10 mouse cellular contexts compared by ENCODE assay signal in genomic region chr4:115935835-115936581, GRCm38 (mm10). TPM values are rescaled to one million over a fixed set of nuclear protein-coding genes. Genes with fewer than 3 reads are reported as not detected.
DNase-seq lines count a peak whose midpoint lies in the region; ATAC-seq lines count a peak whose summit lies in the region.
"Had no signal": no experiment of that assay in that cellular context is flagged by ENCODE, and none has a peak within 500 bp of the region (broad histone marks: within the 10 kb centered on the region; RNA-seq: fewer than 3 reads in every experiment).

No protein-coding gene starts in this region.

- WGBS in kidney, embryonic 15.5 days, result under 1% methylated on average over 36 of the region's 36 CpGs
- under 1% methylated on average over 36 of the region's 36 CpGs for WGBS in embryonic facial prominence, embryonic 10.5 days
- under 1% methylated on average over 36 of the region's 36 CpGs for WGBS in hindbrain, embryonic 11.5 days
- 6% methylated on average over 36 of the region's 36 CpGs for WGBS in midbrain, embryonic 15.5 days

- no peak overlapping the region for H3K27ac ChIP-seq in kidney, embryonic 15.5 days
- no peak overlapping the region for H3K27ac ChIP-seq in embryonic facial prominence, embryonic 10.5 days (replicated peaks)
- no peak overlapping the region for H3K27ac ChIP-seq in hindbrain, embryonic 11.5 days (ENCODE audit: low read depth, low read length)
- no peak overlapping the region for H3K27ac ChIP-seq in midbrain, embryonic 15.5 days
- H3K27ac ChIP-seq: liver, embryonic 15.5 days had no signal

- H3K27me3 ChIP-seq in kidney, embryonic 15.5 days, result peaks cover 100% of the 10 kb centered on the region
- H3K27me3 ChIP-seq in embryonic facial prominence, embryonic 10.5 days (replicated peaks; ENCODE audit: low read depth, poor library complexity, severe bottlenecking), result peaks cover 100% of the 10 kb centered on the region
- H3K27me3 ChIP-seq in hindbrain, embryonic 11.5 days (ENCODE audit: control insufficient read depth, insufficient read depth, low read length), result peaks cover 93% of the 10 kb centered on the region
- peaks cover 85% of the 10 kb centered on the region for H3K27me3 ChIP-seq in midbrain, embryonic 15.5 days (replicated peaks)

- no peak overlapping the region for H3K9ac ChIP-seq in kidney, embryonic 15.5 days
- H3K9ac ChIP-seq in hindbrain, embryonic 11.5 days (ENCODE audit: low read depth, low read length), result peak overlapping the region; percentile 19; the same call in 1 of the 2 replicates
- no peak overlapping the region for H3K9ac ChIP-seq in midbrain, embryonic 15.5 days
- H3K9ac ChIP-seq: liver, embryonic 15.5 days had no signal

- H3K4me3 ChIP-seq in kidney, embryonic 15.5 days (replicated peaks), result 0 out of 2 replicates have a peak overlapping the region, but pooled peaks have one; percentile 5
- H3K4me3 ChIP-seq in embryonic facial prominence, embryonic 10.5 days, result peak overlapping the region; percentile 35
- H3K4me3 ChIP-seq in hindbrain, embryonic 11.5 days (ENCODE audit: low read depth, low read length), result peak overlapping the region; percentile 13; the same call in 1 of the 2 replicates
- peak overlapping the region; percentile 24 for H3K4me3 ChIP-seq in midbrain, embryonic 15.5 days
- H3K4me3 ChIP-seq: liver, embryonic 15.5 days had no signal

- H3K9me3 ChIP-seq in kidney, embryonic 15.5 days (replicated peaks), result no peaks in the 10 kb centered on the region
- H3K9me3 ChIP-seq in embryonic facial prominence, embryonic 10.5 days, result no peaks in the 10 kb centered on the region
- no peaks in the 10 kb centered on the region for H3K9me3 ChIP-seq in hindbrain, embryonic 11.5 days (ENCODE audit: control insufficient read depth, low read length)
- no peaks in the 10 kb centered on the region for H3K9me3 ChIP-seq in midbrain, embryonic 15.5 days
- H3K9me3 ChIP-seq: liver, embryonic 15.5 days had no signal

- no peak for ATAC-seq in kidney, embryonic 15.5 days (replicated peaks; ENCODE audit: low FRiP score)
- no peak for ATAC-seq in hindbrain, embryonic 11.5 days (ENCODE audit: low FRiP score)
- no peak for ATAC-seq in midbrain, embryonic 15.5 days (replicated peaks)

- DNase-seq in kidney, adult 8-10 months, result no peak
- DNase-seq in embryonic facial prominence, embryonic 10.5 days (ENCODE audit: low spot score), result peak; percentile 70
- DNase-seq in hindbrain, embryonic 11.5 days (ENCODE audit: low spot score), result peak; percentile 68
- no peak for DNase-seq in left cerebral cortex, adult 8-10 months (ENCODE audit: low spot score in 2 of 2)
- no peak for DNase-seq in frontal cortex, adult 2 months (ENCODE audit: extremely low spot score in 1 of 2, low spot score in 1 of 2)
- DNase-seq: cerebellum, adult 9-10 months had no signal

- peaks cover 26% of the 10 kb centered on the region for H3K4me1 ChIP-seq in kidney, embryonic 15.5 days
- peaks cover 50% of the 10 kb centered on the region for H3K4me1 ChIP-seq in embryonic facial prominence, embryonic 10.5 days
- peaks cover 21% of the 10 kb centered on the region for H3K4me1 ChIP-seq in hindbrain, embryonic 11.5 days (replicated peaks; ENCODE audit: control insufficient read depth, insufficient read depth, low read length)
- H3K4me1 ChIP-seq in midbrain, embryonic 15.5 days, result peaks cover 34% of the 10 kb centered on the region

- H3K4me2 ChIP-seq in kidney, embryonic 15.5 days, result no peak overlapping the region
- H3K4me2 ChIP-seq in hindbrain, embryonic 11.5 days (replicated peaks; ENCODE audit: low read depth, low read length), result peak overlapping the region; percentile 2; the same call in 1 of the 2 replicates
- peak overlapping the region; percentile 39 for H3K4me2 ChIP-seq in midbrain, embryonic 15.5 days
- H3K4me2 ChIP-seq: liver, embryonic 15.5 days had no signal

- H3K36me3 ChIP-seq in kidney, embryonic 15.5 days, result no peaks in the 10 kb centered on the region
- H3K36me3 ChIP-seq in embryonic facial prominence, embryonic 10.5 days (replicated peaks), result no peaks in the 10 kb centered on the region
- no peaks in the 10 kb centered on the region for H3K36me3 ChIP-seq in hindbrain, embryonic 11.5 days (ENCODE audit: control insufficient read depth, insufficient read depth, low read length)
- H3K36me3 ChIP-seq in midbrain, embryonic 15.5 days (replicated peaks), result no peaks in the 10 kb centered on the region
- H3K36me3 ChIP-seq: liver, embryonic 15.5 days had no signal

RNA-seq across cellular contexts. Expression of gene Dmbx1, which starts 3.7 kb away (rescaled TPM):
- polyA plus RNA-seq in kidney, embryonic 15.5 days (2015; fragmentation: Nextera tagmentation; extraction: Ambion mirVana), result not detected in 2 replicates
- polyA plus RNA-seq in embryonic facial prominence, embryonic 10.5 days (2016; fragmentation: Nextera tagmentation; extraction: Ambion mirVana), result 1.7 and 2.5 TPM in 2 replicates
- 2.4 and 2.5 TPM in 2 replicates for polyA plus RNA-seq in hindbrain, embryonic 11.5 days (2014; fragmentation: Nextera tagmentation; extraction: Ambion mirVana)
- polyA plus RNA-seq in midbrain, embryonic 15.5 days (2015; fragmentation: Nextera tagmentation; extraction: Ambion mirVana), result 10.9 and 12.7 TPM in 2 replicates
- total RNA-seq in left cerebral cortex, adult 8-10 months (2022), result under 1 TPM in 2 of 4 experiments, not detected in 2; 0.09 to 0.36 TPM
- polyA plus RNA-seq in frontal cortex, adult 2 months (2012; rRNA removed), result 0.06 and 0.12 TPM in 2 replicates
- total RNA-seq: heart, adult 18-20 months had no signal
- polyA plus RNA-seq: liver, embryonic 15.5 days had no signal

RNA-seq across cellular contexts. Expression of gene 6430628N08Rik, which starts 45.5 kb away (rescaled TPM):
- not detected in 2 replicates for polyA plus RNA-seq in kidney, embryonic 15.5 days (2015; fragmentation: Nextera tagmentation; extraction: Ambion mirVana)
- polyA plus RNA-seq in embryonic facial prominence, embryonic 10.5 days (2016; fragmentation: Nextera tagmentation; extraction: Ambion mirVana), result 0.09 TPM in 1 of 2 replicates, not detected in the other
- polyA plus RNA-seq in hindbrain, embryonic 11.5 days (2014; fragmentation: Nextera tagmentation; extraction: Ambion mirVana), result not detected in 2 replicates
- polyA plus RNA-seq in midbrain, embryonic 15.5 days (2015; fragmentation: Nextera tagmentation; extraction: Ambion mirVana), result 0.27 and 0.28 TPM in 2 replicates
- total RNA-seq in left cerebral cortex, adult 8-10 months (2022), result under 1 TPM; 0.38 to 0.56 (median 0.54) TPM
- polyA plus RNA-seq in frontal cortex, adult 2 months (2012; rRNA removed), result 0.08 and 0.16 TPM in 2 replicates
- total RNA-seq: heart, adult 18-20 months had no signal
- polyA plus RNA-seq: liver, embryonic 15.5 days had no signal

RNA-seq across cellular contexts. Expression of gene Kncn, which starts 51.8 kb away (rescaled TPM):
- 0.08 TPM in 1 of 2 replicates, not detected in the other for polyA plus RNA-seq in kidney, embryonic 15.5 days (2015; fragmentation: Nextera tagmentation; extraction: Ambion mirVana)
- not detected in 2 replicates for polyA plus RNA-seq in embryonic facial prominence, embryonic 10.5 days (2016; fragmentation: Nextera tagmentation; extraction: Ambion mirVana)
- not detected in 2 replicates for polyA plus RNA-seq in hindbrain, embryonic 11.5 days (2014; fragmentation: Nextera tagmentation; extraction: Ambion mirVana)
- polyA plus RNA-seq in midbrain, embryonic 15.5 days (2015; fragmentation: Nextera tagmentation; extraction: Ambion mirVana), result 0.17 TPM in 1 of 2 replicates, not detected in the other
- under 1 TPM in 3 of 4 experiments, not detected in 1; 0.21 to 0.53 (median 0.35) TPM for total RNA-seq in left cerebral cortex, adult 8-10 months (2022)
- 0.16 and 0.32 TPM in 2 replicates for polyA plus RNA-seq in frontal cortex, adult 2 months (2012; rRNA removed)
- total RNA-seq: heart, adult 18-20 months had no signal
- polyA plus RNA-seq: liver, embryonic 15.5 days had no signal

Comparison
In these comparisons a context has a peak if more than half of its experiments do, and no peak if none do; other contexts are left out.
1. DNase-seq: peak in embryonic facial prominence, embryonic 10.5 days (single experiment) and hindbrain, embryonic 11.5 days (single experiment); none in kidney, adult 8-10 months (0 of 2), left cerebral cortex, adult 8-10 months (0 of 2) and frontal cortex, adult 2 months (0 of 2).
2. Peak in every context shown above with its lines, with median percentiles within 50 percentile points of each other: H3K4me3 ChIP-seq.